Mouse (Mus musculus): ENCODE measurements around the gene Zcchc10. TPM values are rescaled to one million over a fixed set of nuclear protein-coding genes. Genes with fewer than 3 reads are reported as not detected.
A peak's percentile ranks its signal among the peaks of the same experiment; 100 is the strongest.
"Not testable (repeated sequence)": the region's sequence is repeated elsewhere in the genome, so short reads cannot be mapped to it uniquely, and the experiment has no call there.

Gene Zcchc10
- polyA plus RNA-seq, 1 experiment: 4.4 TPM

GRCm38 (mm10) chr11:53332076-53332680, 7.7 kb downstream of the Zcchc10 start:
- Histone ChIP-seq H3K27ac (ENCODE audit: insufficient read depth, low read length) (peak overlapping the region; percentile 40; the same call in 1 of the 2 replicates), H3K4me1 (ENCODE audit: control insufficient read depth, insufficient read depth, insufficient read length) (peaks cover 2% of the 10 kb centered on the region; the same call in 1 of the 2 replicates), H3K27me3 (ENCODE audit: control insufficient read depth, insufficient read depth, low read length) (no peaks in the 10 kb centered on the region), H3K4me3 (ENCODE audit: extremely low read depth, insufficient read depth, insufficient read length) (no peak overlapping the region), H3K36me3 (ENCODE audit: control insufficient read depth, insufficient read depth, low read length) (peaks cover 16% of the 10 kb centered on the region)
- DNase-seq (ENCODE audit: low read depth in 1 of 2, low spot score in 2 of 2): no peak
- TF ChIP-seq CTCF (IDR thresholded peaks at IDR 0.05; ENCODE audit: extremely low read depth, insufficient read depth, insufficient read length, insufficient replicate concordance) (no peak), POLR2A (IDR thresholded peaks at IDR 0.05; ENCODE audit: low read depth, low read length) (no peak)
- WGBS: 73% methylated on average over 14 of the region's 14 CpGs

GRCm38 (mm10) chr11:53335505-53336181, 11.2 kb downstream of the Zcchc10 start:
- WGBS: 58% methylated on average over 3 of the region's 3 CpGs
- Histone ChIP-seq H3K4me1 (ENCODE audit: control insufficient read depth, insufficient read depth, insufficient read length) (peaks cover 2% of the 10 kb centered on the region; the same call in 1 of the 2 replicates), H3K27me3 (ENCODE audit: control insufficient read depth, insufficient read depth, low read length) (no peaks in the 10 kb centered on the region)

GRCm38 (mm10) chr11:53336182-53336571, 11.7 kb downstream of the Zcchc10 start:
- peaks cover 2% of the 10 kb centered on the region; the same call in 1 of the 2 replicates for H3K36me3 ChIP-seq (ENCODE audit: control insufficient read depth, insufficient read depth, low read length)
- no peak for DNase-seq (ENCODE audit: low read depth in 1 of 2, low spot score in 2 of 2)
- peaks cover 2% of the 10 kb centered on the region; the same call in 1 of the 2 replicates for H3K4me1 ChIP-seq (ENCODE audit: control insufficient read depth, insufficient read depth, insufficient read length)
- TF ChIP-seq CTCF (IDR thresholded peaks at IDR 0.05; ENCODE audit: extremely low read depth, insufficient read depth, insufficient read length, insufficient replicate concordance) (no peak), POLR2A (IDR thresholded peaks at IDR 0.05; ENCODE audit: low read depth, low read length) (no peak)
- no peak overlapping the region for H3K27ac ChIP-seq (ENCODE audit: insufficient read depth, low read length)
- no peak overlapping the region for H3K4me3 ChIP-seq (ENCODE audit: extremely low read depth, insufficient read depth, insufficient read length)
- H3K27me3 ChIP-seq (ENCODE audit: control insufficient read depth, insufficient read depth, low read length): no peaks in the 10 kb centered on the region

More at GRCm38 (mm10) chr11:53335505-53336181, 11.2 kb downstream of the Zcchc10 start:
- TF ChIP-seq POLR2A (IDR thresholded peaks at IDR 0.05; ENCODE audit: low read depth, low read length) (no peak), CTCF (IDR thresholded peaks at IDR 0.05; ENCODE audit: extremely low read depth, insufficient read depth, insufficient read length, insufficient replicate concordance) (no peak)
- peaks cover 2% of the 10 kb centered on the region; the same call in 1 of the 2 replicates for H3K36me3 ChIP-seq (ENCODE audit: control insufficient read depth, insufficient read depth, low read length)
- H3K27ac ChIP-seq (ENCODE audit: insufficient read depth, low read length): no peak overlapping the region
- DNase-seq (ENCODE audit: low read depth in 1 of 2, low spot score in 2 of 2): no peak
- H3K4me3 ChIP-seq (ENCODE audit: extremely low read depth, insufficient read depth, insufficient read length): no peak overlapping the region

- WGBS: 59% methylated on average over 1 of the region's 1 CpGs
- H3K4me1 ChIP-seq (ENCODE audit: control insufficient read depth, insufficient read depth, insufficient read length): peaks cover 5% of the 10 kb centered on the region; the same call in 1 of the 2 replicates
- TF ChIP-seq CTCF (IDR thresholded peaks at IDR 0.05; ENCODE audit: extremely low read depth, insufficient read depth, insufficient read length, insufficient replicate concordance) (no peak), POLR2A (IDR thresholded peaks at IDR 0.05; ENCODE audit: low read depth, low read length) (no peak)
- no peaks in the 10 kb centered on the region for H3K27me3 ChIP-seq (ENCODE audit: control insufficient read depth, insufficient read depth, low read length)
- no peak overlapping the region for H3K27ac ChIP-seq (ENCODE audit: insufficient read depth, low read length)
- H3K36me3 ChIP-seq (ENCODE audit: control insufficient read depth, insufficient read depth, low read length): 0 out of 2 replicates have a peak, but pooled peaks cover 2% of the 10 kb centered on the region
- H3K4me3 ChIP-seq (ENCODE audit: extremely low read depth, insufficient read depth, insufficient read length): no peak overlapping the region
- no peak for DNase-seq (ENCODE audit: low read depth in 1 of 2, low spot score in 2 of 2)
Observed at GRCm38 (mm10) chr11:53336924-53337323, 12.4 kb downstream of the Zcchc10 start.

GRCm38 (mm10) chr11:53337684-53338083, 13.2 kb downstream of the Zcchc10 start:
- TF ChIP-seq CTCF (IDR thresholded peaks at IDR 0.05; ENCODE audit: extremely low read depth, insufficient read depth, insufficient read length, insufficient replicate concordance): no peak
- no peak for TF ChIP-seq POLR2A (IDR thresholded peaks at IDR 0.05; ENCODE audit: low read depth, low read length)
- Histone ChIP-seq H3K36me3 (ENCODE audit: control insufficient read depth, insufficient read depth, low read length) (0 out of 2 replicates have a peak, but pooled peaks cover 2% of the 10 kb centered on the region), H3K4me3 (ENCODE audit: extremely low read depth, insufficient read depth, insufficient read length) (no peak overlapping the region), H3K4me1 (ENCODE audit: control insufficient read depth, insufficient read depth, insufficient read length) (peaks cover 4% of the 10 kb centered on the region; the same call in 1 of the 2 replicates), H3K27ac (ENCODE audit: insufficient read depth, low read length) (no peak overlapping the region), H3K27me3 (ENCODE audit: control insufficient read depth, insufficient read depth, low read length) (no peaks in the 10 kb centered on the region)
- DNase-seq (ENCODE audit: low read depth in 1 of 2, low spot score in 2 of 2): no peak
- 87% methylated on average over 8 of the region's 8 CpGs for WGBS

GRCm38 (mm10) chr11:53341019-53341418, 16.5 kb downstream of the Zcchc10 start:
- peaks cover 15% of the 10 kb centered on the region; the same call in 1 of the 2 replicates for H3K4me1 ChIP-seq (ENCODE audit: control insufficient read depth, insufficient read depth, insufficient read length)
- H3K4me3 ChIP-seq (ENCODE audit: extremely low read depth, insufficient read depth, insufficient read length); DNase-seq (ENCODE audit: low read depth in 1 of 2, low spot score in 2 of 2); H3K27ac ChIP-seq (ENCODE audit: insufficient read depth, low read length); H3K27me3 ChIP-seq (ENCODE audit: control insufficient read depth, insufficient read depth, low read length); H3K36me3 ChIP-seq (ENCODE audit: control insufficient read depth, insufficient read depth, low read length): not testable (repeated sequence)
- 85% methylated on average over 10 of the region's 10 CpGs for WGBS

GRCm38 (mm10) chr11:53342711-53343110, 18.2 kb downstream of the Zcchc10 start:
- Histone ChIP-seq H3K4me1 (ENCODE audit: control insufficient read depth, insufficient read depth, insufficient read length) (peaks cover 15% of the 10 kb centered on the region; the same call in 1 of the 2 replicates), H3K27ac (ENCODE audit: insufficient read depth, low read length) (peak overlapping the region; percentile 70; the same call in 1 of the 2 replicates), H3K4me3 (ENCODE audit: extremely low read depth, insufficient read depth, insufficient read length) (no peak overlapping the region), H3K27me3 (ENCODE audit: control insufficient read depth, insufficient read depth, low read length) (no peaks in the 10 kb centered on the region), H3K36me3 (ENCODE audit: control insufficient read depth, insufficient read depth, low read length) (no peaks in the 10 kb centered on the region)
- TF ChIP-seq CTCF (IDR thresholded peaks at IDR 0.05; ENCODE audit: extremely low read depth, insufficient read depth, insufficient read length, insufficient replicate concordance) (no peak), POLR2A (IDR thresholded peaks at IDR 0.05; ENCODE audit: low read depth, low read length) (no peak)
- peak; percentile 43 to 49 for DNase-seq (ENCODE audit: low read depth in 1 of 2, low spot score in 2 of 2)
- WGBS: 17% methylated on average over 5 of the region's 5 CpGs
